Mouse (Mus musculus) E14TG2a.4 (cell line): ENCODE results near the gene Scnn1a.

ENCODE experiments used
- H3K27me3 ChIP-seq: 2 replicates; pipeline ENCODE4 v1.6.1; 2014; ENCODE audit warnings: low read length, control low read depth; ENCODE audit not compliant: insufficient read depth
- H3K36me3 ChIP-seq: 2 replicates; pipeline ENCODE4 v1.6.1; 2014; ENCODE audit warnings: low read length, control low read depth; ENCODE audit not compliant: insufficient read depth
- H3K4me1 ChIP-seq: replicated peaks from 2 replicates; pipeline ENCODE4 v1.6.1; 2014; ENCODE audit warnings: low read depth, low read length, control low read depth
- H3K4me3 ChIP-seq: replicated peaks from 2 replicates; pipeline ENCODE4 v1.5.1; 2014; ENCODE audit warnings: mild to moderate bottlenecking, low read length
- H3K9me3 ChIP-seq: 2 replicates; pipeline ENCODE4 v1.6.1; 2014; ENCODE audit warnings: low read length, control low read depth
- CTCF ChIP-seq: conservative IDR thresholded peaks from 2 replicates; pipeline ENCODE4 v1.5.1; 2014; ENCODE audit warnings: low read length
- NANOG ChIP-seq: IDR thresholded peaks from 2 replicates; pipeline ENCODE4 v1.6.1; 2014; ENCODE audit warnings: borderline replicate concordance, low read length, mixed read lengths
- POU5F1 ChIP-seq: IDR thresholded peaks from 2 replicates; pipeline ENCODE4 v1.6.1; 2014; ENCODE audit warnings: low read length, borderline replicate concordance

Scnn1a gene

GRCm38 (mm10) chr6:125350995-125351324 lies 30.5 kb downstream of the Scnn1a start:
- Histone ChIP-seq H3K36me3 (no peaks in the 10 kb centered on the region), H3K4me1 (peaks cover 70% of the 10 kb centered on the region), H3K27me3 (peaks cover 63% of the 10 kb centered on the region), H3K9me3 (peaks cover 16% of the 10 kb centered on the region), H3K4me3 (no peak overlapping the region)
- TF ChIP-seq CTCF (no peak), NANOG (no peak), POU5F1 (no peak)

- TF ChIP-seq CTCF (no peak), POU5F1 (no peak), NANOG (no peak)
- peaks cover 16% of the 10 kb centered on the region for H3K9me3 ChIP-seq
- no peaks in the 10 kb centered on the region for H3K36me3 ChIP-seq
Observed at GRCm38 (mm10) chr6:125351368-125352045, 31.0 kb downstream of the Scnn1a start.

GRCm38 (mm10) chr6:125352046-125352384 lies 31.6 kb downstream of the Scnn1a start:
- Histone ChIP-seq H3K36me3 (no peaks in the 10 kb centered on the region), H3K27me3 (peaks cover 70% of the 10 kb centered on the region), H3K4me3 (no peak overlapping the region), H3K4me1 (peaks cover 79% of the 10 kb centered on the region), H3K9me3 (peaks cover 16% of the 10 kb centered on the region)
- TF ChIP-seq CTCF: no peak
- TF ChIP-seq NANOG: no peak
- no peak for TF ChIP-seq POU5F1

More at GRCm38 (mm10) chr6:125351368-125352045, 31.0 kb downstream of the Scnn1a start:
- no peak overlapping the region for H3K4me3 ChIP-seq
- H3K4me1 ChIP-seq: peaks cover 75% of the 10 kb centered on the region
- peaks cover 69% of the 10 kb centered on the region for H3K27me3 ChIP-seq

- H3K4me1 ChIP-seq: peaks cover 85% of the 10 kb centered on the region
- H3K27me3 ChIP-seq: peaks cover 76% of the 10 kb centered on the region
- H3K4me3 ChIP-seq: no peak overlapping the region
- TF ChIP-seq POU5F1: no peak
- TF ChIP-seq CTCF: no peak
- TF ChIP-seq NANOG: no peak
- H3K36me3 ChIP-seq: no peaks in the 10 kb centered on the region
- peaks cover 16% of the 10 kb centered on the region for H3K9me3 ChIP-seq
Observed at GRCm38 (mm10) chr6:125352811-125353210, 32.4 kb downstream of the Scnn1a start.

GRCm38 (mm10) chr6:125353221-125353620 lies 32.8 kb downstream of the Scnn1a start:
- TF ChIP-seq NANOG: no peak
- no peak for TF ChIP-seq CTCF
- no peak for TF ChIP-seq POU5F1
- H3K4me1 ChIP-seq: peaks cover 86% of the 10 kb centered on the region

GRCm38 (mm10) chr6:125353655-125354054 lies 33.2 kb downstream of the Scnn1a start:
- Histone ChIP-seq H3K4me3 (no peak overlapping the region), H3K9me3 (peaks cover 20% of the 10 kb centered on the region), H3K27me3 (peaks cover 78% of the 10 kb centered on the region), H3K4me1 (peaks cover 86% of the 10 kb centered on the region), H3K36me3 (no peaks in the 10 kb centered on the region)
- TF ChIP-seq CTCF (no peak), POU5F1 (no peak), NANOG (no peak)

More at GRCm38 (mm10) chr6:125353221-125353620, 32.8 kb downstream of the Scnn1a start:
- Histone ChIP-seq H3K36me3 (no peaks in the 10 kb centered on the region), H3K27me3 (peaks cover 78% of the 10 kb centered on the region), H3K9me3 (peaks cover 16% of the 10 kb centered on the region), H3K4me3 (no peak overlapping the region)

GRCm38 (mm10) chr6:125354352-125355151 lies 34.1 kb downstream of the Scnn1a start:
- peaks cover 21% of the 10 kb centered on the region for H3K9me3 ChIP-seq
- peaks cover 86% of the 10 kb centered on the region for H3K4me1 ChIP-seq
- TF ChIP-seq NANOG (no peak), POU5F1 (no peak), CTCF (no peak)
- H3K4me3 ChIP-seq: peak overlapping the region; percentile 50
- peaks cover 76% of the 10 kb centered on the region for H3K27me3 ChIP-seq
- no peaks in the 10 kb centered on the region for H3K36me3 ChIP-seq

GRCm38 (mm10) chr6:125355197-125355741 lies 34.8 kb downstream of the Scnn1a start:
- Histone ChIP-seq H3K27me3 (peaks cover 69% of the 10 kb centered on the region), H3K4me1 (peaks cover 85% of the 10 kb centered on the region)
- TF ChIP-seq CTCF: no peak
- no peak for TF ChIP-seq POU5F1
- no peak for TF ChIP-seq NANOG

More at GRCm38 (mm10) chr6:125355197-125355741, 34.8 kb downstream of the Scnn1a start:
- Histone ChIP-seq H3K9me3 (peaks cover 19% of the 10 kb centered on the region), H3K36me3 (no peaks in the 10 kb centered on the region), H3K4me3 (peak overlapping the region; percentile 50)
